Mouse (Mus musculus) cerebellum, adult 2 months (tissue): ENCODE data around the gene Jtb. TPM values are rescaled to one million over a fixed set of nuclear protein-coding genes. Genes with fewer than 3 reads are reported as not detected.

ENCODE experiments used
- DNase-seq, 2 experiments: peaks; one replicate each; pipeline ENCODE4 v3.0.0; 2021
- H3K27ac ChIP-seq: fragments of 200-500 bp; 2 replicates; pipeline ENCODE4 v1.5.1; 2012; ENCODE audit warnings: low read length, control low read depth, inconsistent platforms; ENCODE audit not compliant: insufficient read depth
- H3K27me3 ChIP-seq: fragments of 200-500 bp; 2 replicates; pipeline ENCODE4 v1.6.1; 2012; ENCODE audit warnings: inconsistent platforms, mild to moderate bottlenecking, low read length, moderate library complexity; ENCODE audit not compliant: control insufficient read depth, insufficient read depth
- H3K4me1 ChIP-seq: fragments of 200-500 bp; 2 replicates; pipeline ENCODE4 v1.6.1; 2011; ENCODE audit warnings: low read length; ENCODE audit not compliant: control insufficient read depth, insufficient read depth
- H3K4me3 ChIP-seq: fragments of 200-500 bp; replicated peaks from 2 replicates; pipeline ENCODE3; 2011; ENCODE audit warnings: mild to moderate bottlenecking, low read depth, low read length, control low read depth; ENCODE audit not compliant: insufficient read depth
- CTCF ChIP-seq: fragments of 200-500 bp; IDR thresholded peaks from 2 replicates; pipeline ENCODE4 v1.5.1; 2011; ENCODE audit warnings: low read depth, mild to moderate bottlenecking, control low read depth, low read length, moderate library complexity, borderline replicate concordance; ENCODE audit not compliant: insufficient read depth
- POLR2A ChIP-seq: fragments of 200-500 bp; IDR thresholded peaks from 2 replicates; pipeline ENCODE4 v1.6.1; 2011; ENCODE audit warnings: low read length, control low read depth, borderline replicate concordance; ENCODE audit not compliant: insufficient read depth
- WGBS: fragments of 180-500 bp; shearing (Covaris S2); methylation state at CpG from one replicate; pipeline ENCODE4 v1.1.7; 2018; 5-methylcytosine and 5-hydroxymethylcytosine counted together
- polyA plus RNA-seq: library from polyadenylated mRNA; depleted of rRNA; stranded (reverse); fragments of >200 nt; gene quantifications from 2 replicates; pipeline ENCODE4 v1.2.3, GENCODE M21; 2012

The Jtb gene
- polyA plus RNA-seq, 1 experiment: 69.1 TPM

DNA sequence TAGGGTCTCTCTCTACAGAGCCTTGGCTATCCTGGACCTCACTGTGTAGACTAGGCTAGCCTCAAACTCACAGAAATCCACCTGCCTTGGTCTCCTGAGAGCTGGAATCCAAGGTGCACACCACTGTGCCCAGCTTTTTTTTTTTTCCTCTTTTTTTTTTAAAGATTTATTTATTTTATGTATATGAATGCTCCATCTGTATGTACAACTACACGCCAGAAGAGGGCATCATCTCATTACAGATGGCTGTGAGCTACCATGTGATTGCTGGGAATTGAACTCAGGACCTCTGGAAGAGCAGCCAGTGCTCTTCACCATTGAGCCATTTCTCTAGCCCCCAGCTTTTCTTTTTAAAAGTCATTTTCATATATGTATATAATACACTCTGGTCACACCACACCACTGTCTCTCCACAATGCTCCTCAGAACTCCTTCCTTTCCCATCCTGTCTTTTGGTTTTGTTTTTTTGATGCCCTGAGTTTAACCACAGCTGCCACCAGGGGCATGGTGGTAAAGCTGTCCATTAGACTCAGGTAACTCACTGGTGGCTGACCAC is 15.5 kb upstream of the Jtb start:
- Histone ChIP-seq H3K27ac (no peak overlapping the region), H3K4me3 (no peak overlapping the region), H3K27me3 (no peaks in the 10 kb centered on the region), H3K4me1 (peaks cover 3% of the 10 kb centered on the region; the same call in 1 of the 2 replicates)
- TF ChIP-seq POLR2A (no peak), CTCF (no peak)
- 25% methylated on average over 1 of the region's 1 CpGs for WGBS
- DNase-seq: no peak

DNA sequence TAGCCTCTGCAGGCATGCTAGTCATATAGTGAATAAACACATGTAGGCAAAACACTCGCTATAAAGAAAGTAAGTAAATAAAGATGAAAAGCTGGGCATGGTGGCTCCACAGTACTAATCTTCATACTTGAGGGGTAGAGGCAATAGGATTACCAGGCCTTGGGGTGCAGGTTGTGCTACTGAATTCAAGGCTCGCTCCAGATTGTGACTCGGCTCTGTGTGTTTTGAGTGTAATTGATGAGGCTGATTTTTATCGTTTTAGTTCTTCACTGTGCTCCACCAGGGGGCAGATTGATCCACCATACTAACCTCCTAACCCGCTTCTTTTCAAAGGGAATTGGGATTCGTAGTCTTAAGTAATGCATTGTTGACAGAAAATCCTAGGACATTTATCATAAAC is 11.3 kb upstream of the Jtb start:
- no peak overlapping the region for H3K27ac ChIP-seq
- 9% methylated on average over 6 of the region's 6 CpGs for WGBS
- H3K4me1 ChIP-seq: no peaks in the 10 kb centered on the region; the same call in 1 of the 2 replicates
- H3K4me3 ChIP-seq: no peak overlapping the region
- TF ChIP-seq POLR2A (no peak), CTCF (peak; percentile 41; the same call in 1 of the 2 replicates)
- peak; percentile 61 to 62 for DNase-seq
- H3K27me3 ChIP-seq: no peaks in the 10 kb centered on the region

- Histone ChIP-seq H3K4me3 (peak overlapping the region; percentile 37), H3K27me3 (no peaks in the 10 kb centered on the region), H3K27ac (no peak overlapping the region), H3K4me1 (no peaks in the 10 kb centered on the region; the same call in 1 of the 2 replicates)
- TF ChIP-seq CTCF (no peak), POLR2A (no peak)
- WGBS: 2% methylated on average over 20 of the region's 20 CpGs
- DNase-seq: peak; percentile 50 to 51
These were observed 10.9 kb upstream of the Jtb start for GRCm38 (mm10) chr3:90220531-90220951.

GRCm38 (mm10) chr3:90221123-90221522 is 10.3 kb upstream of the Jtb start:
- 45% methylated on average over 5 of the region's 5 CpGs for WGBS
- Histone ChIP-seq H3K27ac (no peak overlapping the region), H3K27me3 (no peaks in the 10 kb centered on the region), H3K4me1 (no peaks in the 10 kb centered on the region; the same call in 1 of the 2 replicates), H3K4me3 (no peak overlapping the region)
- TF ChIP-seq POLR2A (no peak), CTCF (no peak)
- DNase-seq: no peak

DNA sequence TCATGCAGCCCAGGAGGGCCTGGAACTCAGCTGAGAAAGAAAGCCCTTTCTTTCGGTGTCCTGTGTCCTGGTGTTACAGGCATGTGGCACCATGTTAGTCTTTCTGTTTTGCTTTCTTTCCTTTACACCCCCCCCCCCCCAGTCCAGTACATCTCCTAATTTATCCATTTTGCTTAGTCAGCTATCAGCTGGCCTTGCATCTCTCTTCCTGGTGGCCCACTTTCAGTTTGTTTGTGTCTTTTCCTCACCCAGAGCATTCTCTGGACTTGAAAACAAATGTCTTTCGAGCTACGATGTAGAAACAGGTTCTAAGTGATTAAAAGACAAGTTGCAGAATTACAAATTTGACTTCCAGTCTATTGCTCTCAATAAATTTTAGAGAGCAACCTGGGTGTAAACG is 8.9 kb upstream of the Jtb start:
- no peaks in the 10 kb centered on the region; the same call in 1 of the 2 replicates for H3K4me1 ChIP-seq
- no peak overlapping the region for H3K27ac ChIP-seq
- no peak overlapping the region for H3K4me3 ChIP-seq
- WGBS: 90% methylated on average over 4 of the region's 4 CpGs
- H3K27me3 ChIP-seq: no peaks in the 10 kb centered on the region
- no peak for DNase-seq
- TF ChIP-seq CTCF (no peak), POLR2A (no peak)

DNA sequence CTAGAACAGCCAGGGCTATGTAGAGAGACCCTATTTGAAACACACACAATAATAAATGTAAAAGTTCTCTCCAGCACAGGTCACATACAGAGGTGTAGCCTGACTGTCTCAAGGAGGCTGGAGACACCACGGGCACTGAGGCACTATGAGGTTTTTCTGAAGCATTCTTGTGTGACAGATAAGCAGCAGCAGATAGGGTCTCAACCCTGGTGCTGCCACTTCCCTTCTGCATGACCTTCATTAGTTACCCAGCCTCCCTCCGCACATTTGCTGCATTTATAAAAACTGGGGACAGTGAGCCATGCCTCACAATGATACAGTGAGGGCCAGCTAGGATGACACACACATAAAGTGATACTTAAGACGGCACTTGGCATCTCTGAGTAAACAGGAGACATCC is 8.5 kb upstream of the Jtb start:
- TF ChIP-seq POLR2A: no peak
- TF ChIP-seq CTCF: no peak
- DNase-seq: no peak
- WGBS: 90% methylated on average over 3 of the region's 3 CpGs
- Histone ChIP-seq H3K27ac (no peak overlapping the region), H3K4me1 (no peaks in the 10 kb centered on the region; the same call in 1 of the 2 replicates), H3K27me3 (no peaks in the 10 kb centered on the region), H3K4me3 (no peak overlapping the region)

DNA sequence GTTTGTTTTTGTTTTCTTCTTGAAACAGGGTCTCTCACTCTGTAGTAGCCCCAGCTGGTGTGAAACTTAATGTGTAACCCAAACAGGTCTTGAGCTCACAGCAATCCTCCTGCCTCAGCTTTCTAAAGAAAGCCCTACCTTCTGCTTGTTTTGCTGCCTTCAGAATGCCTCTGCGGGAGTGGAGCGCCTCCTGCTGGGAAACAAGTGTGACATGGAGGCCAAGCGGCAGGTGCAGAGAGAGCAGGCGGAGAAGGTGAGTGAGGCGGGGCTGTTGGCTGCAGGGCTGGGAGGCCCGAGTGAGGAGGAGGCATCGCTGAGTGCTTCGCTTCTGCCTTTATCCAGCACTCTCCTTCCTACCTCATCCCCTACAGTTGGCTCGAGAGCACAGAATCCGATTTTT is 7.1 kb upstream of the Jtb start:
- TF ChIP-seq CTCF (no peak), POLR2A (no peak)
- no peak overlapping the region for H3K4me3 ChIP-seq
- no peak overlapping the region for H3K27ac ChIP-seq
- no peaks in the 10 kb centered on the region for H3K27me3 ChIP-seq
- no peak for DNase-seq
- 69% methylated on average over 10 of the region's 10 CpGs for WGBS
- H3K4me1 ChIP-seq: no peaks in the 10 kb centered on the region; the same call in 1 of the 2 replicates

- H3K27ac ChIP-seq: no peak overlapping the region
- no peaks in the 10 kb centered on the region for H3K4me1 ChIP-seq
- H3K4me3 ChIP-seq: peak overlapping the region; percentile 70
- DNase-seq: no peak
- H3K27me3 ChIP-seq: no peaks in the 10 kb centered on the region
- WGBS: 15% methylated on average over 8 of the region's 8 CpGs
- TF ChIP-seq POLR2A (no peak), CTCF (no peak)
These were observed 322 bp upstream of the Jtb start for GRCm38 (mm10) chr3:90231075-90231474.

DNA sequence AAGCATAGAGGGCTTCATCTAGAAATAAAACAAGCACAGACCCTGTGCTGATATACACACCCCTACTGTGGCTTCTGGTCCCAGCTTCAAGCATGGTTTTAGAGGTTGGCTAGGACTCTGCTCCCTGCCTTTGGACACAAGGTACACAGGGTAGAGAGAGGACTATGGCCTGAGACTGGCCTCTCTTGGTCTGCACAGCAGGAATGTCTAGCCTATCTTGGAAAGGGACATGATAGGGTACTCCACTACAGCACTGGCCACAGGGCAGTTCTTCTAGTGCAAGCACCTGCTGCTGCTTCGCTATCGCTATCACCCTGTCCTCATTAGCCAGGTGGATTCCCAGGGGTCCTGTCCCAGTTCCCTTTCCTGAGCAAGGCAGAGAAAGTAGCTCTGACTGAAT is 9.9 kb downstream of the Jtb start:
- 81% methylated on average over 2 of the region's 2 CpGs for WGBS

More for the DNA sequence above, 9.9 kb downstream of the Jtb start:
- TF ChIP-seq POLR2A (no peak), CTCF (no peak)
- Histone ChIP-seq H3K27ac (no peak overlapping the region), H3K4me3 (no peak overlapping the region), H3K27me3 (no peaks in the 10 kb centered on the region), H3K4me1 (no peaks in the 10 kb centered on the region)
- no peak for DNase-seq
